Mouse (Mus musculus) lung, adult 2 months (tissue): ENCODE results near the gene Tas2r110.

Experiments
- CTCF ChIP-seq: fragments of 200-500 bp; IDR thresholded peaks from 2 replicates; pipeline ENCODE4 v1.5.1; 2011; ENCODE audit warnings: mild to moderate bottlenecking, low read length, control low read depth; ENCODE audit not compliant: insufficient read depth
- POLR2A ChIP-seq: fragments of 200-500 bp; IDR thresholded peaks from 2 replicates; pipeline ENCODE4 v1.6.1; 2011; ENCODE audit warnings: low read depth, mild to moderate bottlenecking, control low read depth, low read length, borderline replicate concordance; ENCODE audit errors: extremely low read depth

- TF ChIP-seq POLR2A (no peak), CTCF (no peak)
Observed at GRCm38 (mm10) chr6:132855138-132855537, 12.7 kb upstream of the Tas2r110 start, which contains the start of gene Tas2r116.
